In the genomic region with DNA sequence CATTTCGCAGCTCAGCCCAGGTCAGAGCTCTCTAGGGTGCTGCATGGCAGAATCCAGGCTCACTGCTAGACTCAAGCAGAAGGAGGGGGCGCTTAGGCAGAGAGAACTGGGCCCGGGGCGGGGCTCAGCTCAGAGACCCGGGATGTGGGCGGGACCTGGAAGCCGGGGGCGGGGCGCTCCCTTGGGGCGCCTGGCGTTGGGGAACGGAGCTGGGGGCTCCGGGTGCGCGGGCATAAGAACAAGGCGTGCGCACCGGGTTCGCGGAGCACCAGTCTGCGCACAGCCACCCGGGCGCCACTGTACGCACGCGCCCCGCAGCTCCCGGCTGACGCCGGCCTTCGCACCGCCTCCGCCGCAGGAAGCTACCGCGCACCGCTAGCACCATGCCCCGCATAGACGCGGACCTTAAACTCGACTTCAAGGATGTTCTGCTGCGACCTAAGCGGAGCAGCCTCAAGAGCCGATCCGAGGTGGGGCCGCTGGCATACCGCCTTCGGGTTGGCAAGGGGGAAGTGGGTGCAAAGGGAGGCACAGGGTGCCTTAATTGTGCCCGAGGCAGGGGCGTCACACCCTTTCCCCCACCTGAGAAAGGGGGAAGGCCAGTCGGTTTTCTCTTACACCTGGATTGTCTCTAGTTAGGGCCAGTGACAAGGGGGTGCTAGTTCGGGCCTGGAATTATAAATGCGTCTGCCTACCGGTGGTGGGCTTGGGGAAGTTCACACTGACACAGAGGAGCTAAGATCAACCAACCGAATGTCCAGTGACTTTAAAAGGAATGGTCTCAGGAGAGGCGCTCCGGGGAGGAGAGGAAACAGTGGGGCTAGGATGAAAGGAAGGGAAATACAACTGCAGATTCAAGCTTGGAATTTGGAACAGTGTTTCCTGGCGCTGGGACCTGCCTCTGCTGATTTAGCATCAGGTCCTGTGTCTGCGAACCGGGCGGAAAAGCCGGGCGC, we compare ENCODE assay signal across 8 mouse cellular contexts. TPM values are rescaled to one million over a fixed set of nuclear protein-coding genes. Genes with fewer than 3 reads are reported as not detected.
DNase-seq lines count a peak whose midpoint lies in the region; ATAC-seq lines count a peak whose summit lies in the region.

A gene (plus strand): TSS at position 171 of the 956 bp plus-strand sequence.

- ATAC-seq in frontal cortex, adult (ENCODE audit: low TSS enrichment): peak; percentile 88
- peak; percentile 63 to 67 for ATAC-seq in hematopoietic stem cell, adult 5-6 weeks (replicated peaks in 1 of 2; ENCODE audit: insufficient read depth in 1 of 2, low FRiP score in 2 of 2, low TSS enrichment in 1 of 2, low read depth in 1 of 2, poor library complexity in 2 of 2, severe bottlenecking in 2 of 2)

- DNase-seq in Muller cell, postnatal 12 days (ENCODE audit: inconsistent ontology term): peak; percentile 77
- peak; percentile 81 for DNase-seq in cerebellum, adult 11-12 months
- DNase-seq in layer of hippocampus, postnatal 14 days (ENCODE audit: low spot score in 2 of 2): peak; percentile 78 to 87
- DNase-seq in lung, postnatal 10 days: peak; percentile 85
- DNase-seq in retina, embryonic 14.5 days (ENCODE audit: low spot score): peak; percentile 80
- peak; percentile 58 for DNase-seq in urinary bladder, adult 2 months (ENCODE audit: low spot score)

RNA-seq across cellular contexts. Expression of the gene that starts here (rescaled TPM):
- 11.7 and 19.6 TPM in 2 replicates for total RNA-seq in hematopoietic stem cell, adult 5-6 weeks (2017)
- total RNA-seq in layer of hippocampus, postnatal 14 days (2021): 10 to 100 TPM; 60.1 to 60.7 TPM
- 77.6 and 80.5 TPM in 2 replicates for polyA plus RNA-seq in urinary bladder, adult 2 months (2012; rRNA removed)

Comparison
In these comparisons a context has a peak if more than half of its experiments do, and no peak if none do; other contexts are left out.
1. Peak in every context shown above with its lines: DNase-seq and ATAC-seq.